Mouse (Mus musculus) layer of hippocampus, postnatal 14 days (tissue): Measurements from ENCODE around the gene Cntrob. TPM values are rescaled to one million over a fixed set of nuclear protein-coding genes. Genes with fewer than 3 reads are reported as not detected.

Experiments
- DNase-seq, 2 experiments: peaks; one replicate each; pipeline ENCODE4 v3.0.0; 2021 to 2022; ENCODE audit warnings: low spot score in 2 of 2, mixed read lengths in 1 of 2
- total RNA-seq, 2 experiments: library from RNA; stranded (reverse); gene quantifications; 2 replicates each; pipeline ENCODE4 v1.2.3; 2021

Gene Cntrob
- total RNA-seq, 2 experiments from 2014 or later: 15.3 to 16.9 TPM

GRCm38 (mm10) chr11:69251135-69251842 is 72.3 kb downstream of the Cntrob start:
- no peak for DNase-seq

GRCm38 (mm10) chr11:69250106-69250505 is 73.5 kb downstream of the Cntrob start:
- DNase-seq: no peak

Other genes starting within 250 kb of the Cntrob start
- 1,000 to 10,000 TPM; 1,073 to 1,118 TPM for gene Vamp2, start 235.3 kb downstream of the Cntrob start, total RNA-seq
- 10 to 100 TPM; 84.4 to 86.8 TPM for gene Per1, start 228.6 kb downstream of the Cntrob start, total RNA-seq
- gene Hes7, start 203.4 kb downstream of the Cntrob start, total RNA-seq: under 1 TPM; 0.46 to 0.62 TPM
- under 1 TPM; 0.88 to 0.95 TPM for gene 9130213A22Rik, start 201.2 kb downstream of the Cntrob start, total RNA-seq
- 1 to 10 TPM; 2.9 to 5.7 TPM for gene Aloxe3, start 197.9 kb downstream of the Cntrob start, total RNA-seq
- under 1 TPM; 0.65 to 0.95 TPM for gene Alox12b, start 166.8 kb downstream of the Cntrob start, total RNA-seq
- 1 to 10 TPM; 5.5 to 8.4 TPM for gene Alox8, start 125.9 kb downstream of the Cntrob start, total RNA-seq
- 1 to 10 TPM; 1.0 to 1.1 TPM for gene Gucy2e, start 86.7 kb downstream of the Cntrob start, total RNA-seq
- 10 to 100 TPM; 65.5 to 79.1 TPM for gene Trappc1, start 205 bp upstream of the Cntrob start, total RNA-seq
- gene Kcnab3, start 2.5 kb upstream of the Cntrob start, total RNA-seq: 10 to 100 TPM; 15.2 to 18.6 TPM
- gene Rnf227, start 16.7 kb upstream of the Cntrob start, total RNA-seq: 10 to 100 TPM; 71.7 to 76.9 TPM
- 100 to 1,000 TPM; 519 to 534 TPM for gene Chd3, start 45.6 kb upstream of the Cntrob start, total RNA-seq
- 100 to 1,000 TPM in 1 of 2 experiments, 10 to 100 TPM in 1; 99.3 to 111 TPM for gene Naa38, start 71.7 kb upstream of the Cntrob start, total RNA-seq
- 10 to 100 TPM; 36.0 to 39.7 TPM for gene Cyb5d1, start 71.9 kb upstream of the Cntrob start, total RNA-seq
- gene Tmem88, start 74.5 kb upstream of the Cntrob start, total RNA-seq: 1 to 10 TPM; 2.1 to 2.3 TPM
- 10 to 100 TPM; 41.7 to 42.8 TPM for gene Kdm6b, start 89.9 kb upstream of the Cntrob start, total RNA-seq
- gene Dnah2, start 225.3 kb upstream of the Cntrob start, total RNA-seq: 1 to 10 TPM; 5.8 to 6.3 TPM
- 100 to 1,000 TPM; 144 to 156 TPM for gene Efnb3, start 236.4 kb upstream of the Cntrob start, total RNA-seq